11 mouse cellular contexts compared by ENCODE assay signal in the genomic region with DNA sequence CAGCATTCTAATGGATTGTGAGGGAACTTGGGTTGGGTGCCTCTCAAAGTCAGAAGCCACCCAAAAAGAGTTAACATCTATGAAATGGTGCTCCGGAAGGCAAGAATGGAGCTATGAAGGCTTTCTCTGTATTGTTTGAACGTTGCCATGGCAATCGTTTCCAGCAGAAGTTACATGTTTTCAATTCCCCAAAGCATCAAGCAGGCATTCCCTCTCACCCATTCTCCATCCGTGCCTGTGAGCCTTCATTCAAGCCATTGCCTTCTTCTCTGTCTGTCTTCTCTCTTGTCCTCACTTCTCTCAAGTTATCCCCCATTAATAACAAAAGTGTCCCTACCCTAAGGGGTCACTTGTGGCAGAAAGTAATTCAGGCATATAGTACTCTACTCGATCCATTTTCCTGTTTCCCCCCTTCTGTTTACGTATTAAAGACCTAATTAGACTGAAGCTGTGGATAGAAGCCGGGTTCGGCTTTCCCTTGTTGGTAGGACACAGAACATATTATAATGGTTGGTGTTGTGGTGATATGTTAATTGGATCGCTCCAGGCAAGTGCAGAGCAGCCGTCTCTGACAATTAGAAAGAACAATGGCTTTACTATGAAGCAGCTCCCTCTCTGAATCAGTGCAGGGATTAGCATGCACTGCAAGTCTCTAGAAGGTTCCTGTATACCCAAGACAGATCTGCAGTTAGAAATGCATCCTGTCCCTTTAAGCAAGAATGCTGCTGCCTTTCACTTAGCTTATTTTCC.
DNase-seq lines count a peak whose midpoint lies in the region; ATAC-seq and TF ChIP-seq lines count a peak whose summit lies in the region.
"Had no signal": no experiment of that assay in that cellular context is flagged by ENCODE, and none has a peak within 500 bp of the region (broad histone marks: within the 10 kb centered on the region; RNA-seq: fewer than 3 reads in every experiment).

No protein-coding gene starts in this region.

- no peaks in the 10 kb centered on the region for H3K27me3 ChIP-seq in hindbrain, embryonic 12.5 days
- H3K27me3 ChIP-seq in midbrain, postnatal 0 days (ENCODE audit: insufficient read depth, low read length), result no peaks in the 10 kb centered on the region
- H3K27me3 ChIP-seq: CH12.LX; limb, embryonic 12.5 days had no signal

- H3K36me3 ChIP-seq in hindbrain, embryonic 12.5 days, result no peaks in the 10 kb centered on the region
- H3K36me3 ChIP-seq in midbrain, postnatal 0 days (ENCODE audit: insufficient read depth, low read length), result no peaks in the 10 kb centered on the region
- H3K36me3 ChIP-seq: limb, embryonic 12.5 days had no signal

- peak overlapping the region; percentile 28 for H3K4me3 ChIP-seq in left cerebral cortex, adult 2 months
- H3K4me3 ChIP-seq in hindbrain, embryonic 12.5 days, result no peak overlapping the region
- H3K4me3 ChIP-seq in midbrain, postnatal 0 days (ENCODE audit: low read depth, low read length), result peak overlapping the region; percentile 29
- H3K4me3 ChIP-seq: limb, embryonic 12.5 days had no signal

- H3K4me2 ChIP-seq in hindbrain, embryonic 12.5 days (replicated peaks), result peak overlapping the region; percentile 31; the same call in 1 of the 2 replicates
- peak overlapping the region; percentile 53 for H3K4me2 ChIP-seq in midbrain, postnatal 0 days (ENCODE audit: low read depth, low read length, poor library complexity, severe bottlenecking)
- H3K4me2 ChIP-seq: limb, embryonic 12.5 days had no signal

- H3K9ac ChIP-seq in hindbrain, embryonic 12.5 days, result no peak overlapping the region
- no peak overlapping the region; the same call in 1 of the 2 replicates for H3K9ac ChIP-seq in midbrain, postnatal 0 days (replicated peaks; ENCODE audit: low read length, poor library complexity, severe bottlenecking)
- H3K9ac ChIP-seq: limb, embryonic 12.5 days had no signal

- H3K27ac ChIP-seq in left cerebral cortex, adult 2 months, result peak overlapping the region; percentile 79
- H3K27ac ChIP-seq in hindbrain, embryonic 12.5 days, result peak overlapping the region; percentile 66
- H3K27ac ChIP-seq in midbrain, postnatal 0 days (ENCODE audit: low read depth, low read length), result peak overlapping the region; percentile 55
- H3K27ac ChIP-seq: limb, embryonic 12.5 days had no signal

- intact Hi-C loops in left cerebral cortex, adult 2 months (cut with DNase I), result no loop called here
- intact Hi-C loops in left cerebral cortex, postnatal 4 days (cut with DNase I), result no loop called here
- intact Hi-C loops in heart, postnatal 25 days (cut with DNase I), result no loop called here

- peak; percentile 95 for ATAC-seq in hindbrain, embryonic 12.5 days (ENCODE audit: low FRiP score)
- peak; percentile 79 for ATAC-seq in midbrain, postnatal 0 days (ENCODE audit: low FRiP score)

- no peak for TF ChIP-seq CTCF in left cerebral cortex, adult 2 months (IDR thresholded peaks at IDR 0.05)
- no peak for TF ChIP-seq CTCF in midbrain, postnatal 0 days (IDR thresholded peaks at IDR 0.05)

- DNase-seq in left cerebral cortex, adult 2 months (ENCODE audit: extremely low spot score in 1 of 2, low spot score in 2 of 2), result peak in 1 of 2 experiments; percentile 22
- no peak for DNase-seq in left cerebral cortex, postnatal 4 days
- peak; percentile 8 for DNase-seq in embryo, embryonic 11 days
- DNase-seq in midbrain, postnatal 0 days (ENCODE audit: low spot score), result peak; percentile 70
- no peak for DNase-seq in urinary bladder, postnatal 10 days (ENCODE audit: low spot score)
- DNase-seq in adrenal gland, adult 18-20 months (ENCODE audit: low spot score in 2 of 2), result no peak
- DNase-seq in heart, postnatal 25 days (ENCODE audit: low spot score), result no peak
- DNase-seq: lung, postnatal 14 days had no signal

- 43% methylated on average over 10 of the region's 10 CpGs for WGBS in hindbrain, embryonic 12.5 days
- WGBS in midbrain, postnatal 0 days, result 25% methylated on average over 10 of the region's 10 CpGs

- H3K9me3 ChIP-seq in hindbrain, embryonic 12.5 days (replicated peaks), result no peaks in the 10 kb centered on the region
- no peaks in the 10 kb centered on the region for H3K9me3 ChIP-seq in midbrain, postnatal 0 days (ENCODE audit: low read length)
- H3K9me3 ChIP-seq: limb, embryonic 12.5 days had no signal

- H3K4me1 ChIP-seq in hindbrain, embryonic 12.5 days, result peaks cover 13% of the 10 kb centered on the region
- 0 out of 2 replicates have a peak, but pooled peaks cover 11% of the 10 kb centered on the region for H3K4me1 ChIP-seq in midbrain, postnatal 0 days (ENCODE audit: insufficient read depth, low read length)
- H3K4me1 ChIP-seq: limb, embryonic 12.5 days had no signal

Comparison
In these comparisons a context has a peak if more than half of its experiments do, and no peak if none do; other contexts are left out.
1. DNase-seq: peak in embryo, embryonic 11 days (single experiment) and midbrain, postnatal 0 days (single experiment); none in left cerebral cortex, postnatal 4 days (single experiment), urinary bladder, postnatal 10 days (single experiment), adrenal gland, adult 18-20 months (0 of 2) and heart, postnatal 25 days (single experiment).
2. Peak in every context shown above with its lines, with median percentiles within 50 percentile points of each other: H3K27ac ChIP-seq.